Mouse (Mus musculus): ENCODE measurements around the gene Serpina1b. TPM values are rescaled to one million over a fixed set of nuclear protein-coding genes. Genes with fewer than 3 reads are reported as not detected.

Serpina1b gene
- total and polyA plus RNA-seq, 2 experiments from 2014 or later: not detected

DNA sequence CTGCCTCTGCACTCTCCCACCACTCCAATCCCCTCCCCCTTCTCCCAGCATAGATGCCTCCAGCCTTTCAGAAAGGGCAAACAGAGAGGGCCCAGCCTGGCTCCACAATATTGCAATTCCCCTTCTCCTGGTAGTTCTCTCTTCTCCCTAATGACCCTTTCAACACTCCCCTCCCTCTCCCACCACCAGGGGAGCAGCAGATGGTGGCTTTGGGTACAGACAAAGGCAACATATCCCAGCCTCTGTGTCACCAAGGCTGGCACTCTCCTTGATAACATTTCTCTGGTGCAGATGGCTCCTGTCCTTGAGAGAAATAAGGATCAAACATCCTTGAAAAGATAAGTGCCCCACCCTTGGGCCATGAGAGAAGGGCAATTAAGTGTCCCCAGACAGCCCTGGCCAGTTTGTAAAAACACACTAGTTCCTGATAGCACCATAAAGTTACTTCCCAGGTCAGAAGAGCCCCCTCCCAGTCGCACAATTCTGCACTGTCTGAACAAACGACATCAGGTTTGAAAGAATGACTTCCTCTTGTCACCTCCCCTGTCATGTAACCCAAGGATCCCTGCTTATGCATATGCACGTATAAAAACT, 141.9 kb downstream of the Serpina1b start:
- Histone ChIP-seq H3K9ac (replicated peaks; ENCODE audit: low read length, poor library complexity, severe bottlenecking) (no peak overlapping the region), H3K27ac (ENCODE audit: low read depth, low read length) (no peak overlapping the region)
- no peak for DNase-seq (ENCODE audit: low spot score)

GRCm38 (mm10) chr12:103687021-103687420, 143.2 kb downstream of the Serpina1b start:
- no peak for TF ChIP-seq CTCF (IDR thresholded peaks at IDR 0.05)
- H3K27ac ChIP-seq (ENCODE audit: low read depth, low read length): no peak overlapping the region
- no peak for ATAC-seq (ENCODE audit: low FRiP score)

More for the DNA sequence above, 141.9 kb downstream of the Serpina1b start:
- H3K36me3 ChIP-seq (ENCODE audit: insufficient read depth, low read length): no peaks in the 10 kb centered on the region
- H3K4me1 ChIP-seq (ENCODE audit: insufficient read depth, low read length): no peaks in the 10 kb centered on the region
- no peak for ATAC-seq (ENCODE audit: low FRiP score)
- no peak overlapping the region for H3K4me2 ChIP-seq (ENCODE audit: low read depth, low read length, poor library complexity, severe bottlenecking)
- H3K27me3 ChIP-seq (ENCODE audit: insufficient read depth, low read length): no peaks in the 10 kb centered on the region
- WGBS: 71% methylated on average over 3 of the region's 3 CpGs
- TF ChIP-seq CTCF (IDR thresholded peaks at IDR 0.05): no peak
- H3K4me3 ChIP-seq (ENCODE audit: low read depth, low read length): no peak overlapping the region
- H3K9me3 ChIP-seq (ENCODE audit: low read length): no peaks in the 10 kb centered on the region

DNA sequence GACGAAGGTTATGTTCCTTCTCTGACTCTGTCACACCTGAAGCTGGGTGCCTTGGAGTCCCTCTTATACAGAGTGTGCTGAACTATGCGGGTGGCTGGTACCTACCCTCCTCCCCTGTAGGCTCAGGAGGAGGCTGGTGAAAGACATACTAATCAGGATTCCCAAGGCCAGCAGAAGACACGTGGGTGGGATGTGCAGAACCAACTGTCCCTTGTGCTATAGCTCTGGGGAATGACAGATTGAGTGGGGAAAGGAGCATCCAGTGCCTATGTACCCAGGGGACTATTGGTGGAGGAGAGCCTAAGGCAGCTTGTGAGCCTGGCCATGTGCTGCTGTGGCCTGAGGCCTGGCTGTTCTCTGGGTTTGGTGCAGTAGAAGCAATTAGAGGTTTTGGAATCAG, 144.1 kb downstream of the Serpina1b start:
- no peak overlapping the region for H3K4me2 ChIP-seq (ENCODE audit: low read depth, low read length, poor library complexity, severe bottlenecking)
- no peaks in the 10 kb centered on the region for H3K9me3 ChIP-seq (ENCODE audit: low read length)
- DNase-seq (ENCODE audit: low spot score) (no peak), ATAC-seq (ENCODE audit: low FRiP score) (no peak)
- no peak overlapping the region for H3K9ac ChIP-seq (replicated peaks; ENCODE audit: low read length, poor library complexity, severe bottlenecking)
- WGBS: 83% methylated on average over 3 of the region's 3 CpGs
- H3K27ac ChIP-seq (ENCODE audit: low read depth, low read length): no peak overlapping the region
- H3K4me3 ChIP-seq (ENCODE audit: low read depth, low read length): no peak overlapping the region
- no peaks in the 10 kb centered on the region for H3K36me3 ChIP-seq (ENCODE audit: insufficient read depth, low read length)
- no peaks in the 10 kb centered on the region for H3K27me3 ChIP-seq (ENCODE audit: insufficient read depth, low read length)
- no peaks in the 10 kb centered on the region for H3K4me1 ChIP-seq (ENCODE audit: insufficient read depth, low read length)
- TF ChIP-seq CTCF (IDR thresholded peaks at IDR 0.05): no peak

More at GRCm38 (mm10) chr12:103687021-103687420, 143.2 kb downstream of the Serpina1b start:
- H3K4me3 ChIP-seq (ENCODE audit: low read depth, low read length): no peak overlapping the region
- no peaks in the 10 kb centered on the region for H3K9me3 ChIP-seq (ENCODE audit: low read length)
- no peak overlapping the region for H3K9ac ChIP-seq (replicated peaks; ENCODE audit: low read length, poor library complexity, severe bottlenecking)
- DNase-seq (ENCODE audit: low spot score): no peak
- WGBS: 64% methylated on average over 7 of the region's 7 CpGs
- H3K27me3 ChIP-seq (ENCODE audit: insufficient read depth, low read length): no peaks in the 10 kb centered on the region
- H3K4me2 ChIP-seq (ENCODE audit: low read depth, low read length, poor library complexity, severe bottlenecking): no peak overlapping the region
- H3K4me1 ChIP-seq (ENCODE audit: insufficient read depth, low read length): no peaks in the 10 kb centered on the region
- H3K36me3 ChIP-seq (ENCODE audit: insufficient read depth, low read length): no peaks in the 10 kb centered on the region

DNA sequence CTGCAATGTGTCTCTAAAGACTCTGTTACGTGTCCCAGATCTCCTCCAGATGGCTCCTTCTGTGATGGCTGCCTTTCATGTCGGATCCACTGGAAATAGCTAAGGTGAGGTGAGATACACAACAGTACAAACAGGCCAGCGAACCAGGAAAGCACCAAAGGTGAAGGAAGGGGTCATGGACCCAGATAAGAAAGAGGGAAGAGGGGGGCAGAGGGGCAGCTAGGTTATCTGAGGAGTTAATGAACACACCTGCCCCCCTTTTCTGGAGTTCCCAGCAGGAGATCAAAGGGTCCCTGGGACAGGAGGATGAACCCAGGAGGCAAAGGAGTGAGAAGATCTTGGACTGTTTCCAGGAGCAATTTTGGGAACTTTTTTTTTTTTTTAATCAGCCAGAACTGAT, 144.8 kb downstream of the Serpina1b start:
- H3K4me2 ChIP-seq (ENCODE audit: low read depth, low read length, poor library complexity, severe bottlenecking): no peak overlapping the region
- H3K27me3 ChIP-seq (ENCODE audit: insufficient read depth, low read length): no peaks in the 10 kb centered on the region
- H3K9me3 ChIP-seq (ENCODE audit: low read length): no peaks in the 10 kb centered on the region
- no peak overlapping the region for H3K9ac ChIP-seq (replicated peaks; ENCODE audit: low read length, poor library complexity, severe bottlenecking)
- no peak for TF ChIP-seq CTCF (IDR thresholded peaks at IDR 0.05)
- WGBS: 88% methylated on average over 3 of the region's 3 CpGs
- no peaks in the 10 kb centered on the region for H3K4me1 ChIP-seq (ENCODE audit: insufficient read depth, low read length)
- DNase-seq (ENCODE audit: low spot score) (no peak), ATAC-seq (ENCODE audit: low FRiP score) (no peak)
- no peaks in the 10 kb centered on the region for H3K36me3 ChIP-seq (ENCODE audit: insufficient read depth, low read length)
- H3K27ac ChIP-seq (ENCODE audit: low read depth, low read length): no peak overlapping the region
- H3K4me3 ChIP-seq (ENCODE audit: low read depth, low read length): no peak overlapping the region

GRCm38 (mm10) chr12:103683775-103684174, 146.4 kb downstream of the Serpina1b start:
- Histone ChIP-seq H3K36me3 (ENCODE audit: insufficient read depth, low read length) (no peaks in the 10 kb centered on the region), H3K9ac (replicated peaks; ENCODE audit: low read length, poor library complexity, severe bottlenecking) (no peak overlapping the region), H3K4me3 (ENCODE audit: low read depth, low read length) (no peak overlapping the region), H3K4me2 (ENCODE audit: low read depth, low read length, poor library complexity, severe bottlenecking) (no peak overlapping the region), H3K9me3 (ENCODE audit: low read length) (no peaks in the 10 kb centered on the region), H3K27me3 (ENCODE audit: insufficient read depth, low read length) (no peaks in the 10 kb centered on the region), H3K4me1 (ENCODE audit: insufficient read depth, low read length) (no peaks in the 10 kb centered on the region), H3K27ac (ENCODE audit: low read depth, low read length) (no peak overlapping the region)
- no peak for TF ChIP-seq CTCF (IDR thresholded peaks at IDR 0.05)
- ATAC-seq (ENCODE audit: low FRiP score) (no peak), DNase-seq (ENCODE audit: low spot score) (no peak)
- 71% methylated on average over 4 of the region's 4 CpGs for WGBS

GRCm38 (mm10) chr12:103681739-103682138, 148.4 kb downstream of the Serpina1b start:
- ATAC-seq (ENCODE audit: low FRiP score): no peak

More at GRCm38 (mm10) chr12:103681739-103682138, 148.4 kb downstream of the Serpina1b start:
- H3K27ac ChIP-seq (ENCODE audit: low read depth, low read length): no peak overlapping the region
- no peaks in the 10 kb centered on the region for H3K36me3 ChIP-seq (ENCODE audit: insufficient read depth, low read length)
- 71% methylated on average over 2 of the region's 2 CpGs for WGBS
- H3K9ac ChIP-seq (replicated peaks; ENCODE audit: low read length, poor library complexity, severe bottlenecking): no peak overlapping the region
- no peak for DNase-seq (ENCODE audit: low spot score)
- no peaks in the 10 kb centered on the region for H3K9me3 ChIP-seq (ENCODE audit: low read length)
- no peaks in the 10 kb centered on the region for H3K27me3 ChIP-seq (ENCODE audit: insufficient read depth, low read length)
- no peak overlapping the region for H3K4me2 ChIP-seq (ENCODE audit: low read depth, low read length, poor library complexity, severe bottlenecking)
- no peak overlapping the region for H3K4me3 ChIP-seq (ENCODE audit: low read depth, low read length)
- H3K4me1 ChIP-seq (ENCODE audit: insufficient read depth, low read length): no peaks in the 10 kb centered on the region
- no peak for TF ChIP-seq CTCF (IDR thresholded peaks at IDR 0.05)

All from midbrain, postnatal 0 days (tissue).